Mouse (Mus musculus): ENCODE results near the gene Spen. TPM values are rescaled to one million over a fixed set of nuclear protein-coding genes. Genes with fewer than 3 reads are reported as not detected.

Gene Spen
- polyA plus RNA-seq, 1 experiment from 2014 or later = 19.3 TPM

DNA sequence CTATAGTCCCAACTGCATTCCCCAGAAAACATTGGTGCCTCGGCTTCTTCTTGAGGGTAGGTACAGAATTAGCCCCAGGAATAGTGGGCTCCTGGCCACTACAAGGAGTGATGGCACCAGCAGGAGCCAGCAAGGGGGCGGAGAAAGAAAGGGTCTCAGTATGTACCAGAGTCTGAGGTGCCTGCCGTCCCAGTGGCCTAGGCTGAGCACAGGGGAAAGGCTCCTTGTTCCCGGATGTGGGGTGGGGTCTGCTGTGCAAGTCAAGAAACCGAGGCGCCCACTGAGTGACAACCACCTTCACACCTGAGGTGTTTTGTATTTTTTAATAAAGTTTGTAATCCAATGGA, 70.8 kb downstream of the Spen start:
- no peak overlapping the region for H3K9ac ChIP-seq (ENCODE audit: low read depth, low read length)
- no peak for ATAC-seq (ENCODE audit: low FRiP score, low TSS enrichment)
- no peak overlapping the region for H3K4me3 ChIP-seq (ENCODE audit: low read length)
- 82% methylated on average over 6 of the region's 6 CpGs for WGBS
- H3K27ac ChIP-seq (ENCODE audit: low read depth, low read length) = no peak overlapping the region
- H3K4me1 ChIP-seq (ENCODE audit: control insufficient read depth, insufficient read depth, low read length) = no peaks in the 10 kb centered on the region
- no peaks in the 10 kb centered on the region for H3K27me3 ChIP-seq (ENCODE audit: control insufficient read depth, insufficient read depth, low read length)
- H3K9me3 ChIP-seq (ENCODE audit: control insufficient read depth, low read length) = no peaks in the 10 kb centered on the region
- no peak overlapping the region for H3K4me2 ChIP-seq (replicated peaks; ENCODE audit: low read depth, low read length)
- peaks cover 95% of the 10 kb centered on the region for H3K36me3 ChIP-seq (ENCODE audit: control insufficient read depth, insufficient read depth, low read length)

- Histone ChIP-seq H3K36me3 (ENCODE audit: control insufficient read depth, insufficient read depth, low read length) (peaks cover 94% of the 10 kb centered on the region), H3K9me3 (ENCODE audit: control insufficient read depth, low read length) (no peaks in the 10 kb centered on the region), H3K4me1 (ENCODE audit: control insufficient read depth, insufficient read depth, low read length) (no peaks in the 10 kb centered on the region), H3K4me3 (ENCODE audit: low read length) (no peak overlapping the region), H3K4me2 (replicated peaks; ENCODE audit: low read depth, low read length) (no peak overlapping the region), H3K27me3 (ENCODE audit: control insufficient read depth, insufficient read depth, low read length) (no peaks in the 10 kb centered on the region), H3K27ac (ENCODE audit: low read depth, low read length) (no peak overlapping the region), H3K9ac (ENCODE audit: low read depth, low read length) (no peak overlapping the region)
- 82% methylated on average over 15 of the region's 15 CpGs for WGBS
- ATAC-seq (ENCODE audit: low FRiP score, low TSS enrichment) = no peak
These were observed 71.4 kb downstream of the Spen start for GRCm38 (mm10) chr4:141466844-141467580.

DNA sequence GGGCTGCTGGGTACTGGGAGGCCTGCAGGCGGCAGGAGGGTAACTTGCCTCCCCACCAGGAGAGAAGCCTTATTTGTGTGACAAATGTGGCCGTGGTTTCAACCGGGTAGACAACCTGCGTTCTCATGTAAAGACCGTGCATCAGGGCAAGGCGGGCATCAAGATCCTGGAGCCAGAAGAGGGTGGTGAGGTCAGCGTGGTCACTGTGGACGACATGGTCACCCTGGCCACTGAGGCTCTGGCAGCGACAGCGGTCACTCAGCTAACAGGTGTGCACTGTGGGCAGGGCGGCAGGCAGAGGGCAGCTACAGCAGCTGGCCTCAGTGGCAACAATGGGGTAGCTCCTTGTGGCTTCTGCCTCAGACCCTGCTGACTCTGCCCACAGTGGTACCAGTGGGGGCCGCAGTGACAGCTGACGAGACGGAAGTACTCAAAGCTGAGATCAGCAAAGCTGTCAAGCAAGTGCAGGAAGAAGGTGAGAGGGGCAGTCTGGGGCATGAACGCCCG, 72.1 kb downstream of the Spen start:
- H3K9me3 ChIP-seq (ENCODE audit: control insufficient read depth, low read length) = no peaks in the 10 kb centered on the region
- H3K9ac ChIP-seq (ENCODE audit: low read depth, low read length) = no peak overlapping the region
- no peaks in the 10 kb centered on the region for H3K4me1 ChIP-seq (ENCODE audit: control insufficient read depth, insufficient read depth, low read length)
- H3K27ac ChIP-seq (ENCODE audit: low read depth, low read length) = no peak overlapping the region
- ATAC-seq (ENCODE audit: low FRiP score, low TSS enrichment) = no peak
- no peaks in the 10 kb centered on the region for H3K27me3 ChIP-seq (ENCODE audit: control insufficient read depth, insufficient read depth, low read length)
- H3K36me3 ChIP-seq (ENCODE audit: control insufficient read depth, insufficient read depth, low read length) = peaks cover 90% of the 10 kb centered on the region
- H3K4me3 ChIP-seq (ENCODE audit: low read length) = no peak overlapping the region
- H3K4me2 ChIP-seq (replicated peaks; ENCODE audit: low read depth, low read length) = no peak overlapping the region
- WGBS = 88% methylated on average over 16 of the region's 16 CpGs

GRCm38 (mm10) chr4:141465512-141466288, 72.7 kb downstream of the Spen start:
- no peak overlapping the region for H3K9ac ChIP-seq (ENCODE audit: low read depth, low read length)
- no peaks in the 10 kb centered on the region for H3K4me1 ChIP-seq (ENCODE audit: control insufficient read depth, insufficient read depth, low read length)
- no peaks in the 10 kb centered on the region for H3K27me3 ChIP-seq (ENCODE audit: control insufficient read depth, insufficient read depth, low read length)
- WGBS = 88% methylated on average over 34 of the region's 34 CpGs
- no peak overlapping the region for H3K27ac ChIP-seq (ENCODE audit: low read depth, low read length)
- no peak overlapping the region for H3K4me3 ChIP-seq (ENCODE audit: low read length)
- H3K4me2 ChIP-seq (replicated peaks; ENCODE audit: low read depth, low read length) = no peak overlapping the region
- no peaks in the 10 kb centered on the region for H3K9me3 ChIP-seq (ENCODE audit: control insufficient read depth, low read length)
- no peak for ATAC-seq (ENCODE audit: low FRiP score, low TSS enrichment)
- peaks cover 85% of the 10 kb centered on the region for H3K36me3 ChIP-seq (ENCODE audit: control insufficient read depth, insufficient read depth, low read length)

- H3K9ac ChIP-seq (ENCODE audit: low read depth, low read length) = no peak overlapping the region
- H3K27me3 ChIP-seq (ENCODE audit: control insufficient read depth, insufficient read depth, low read length) = no peaks in the 10 kb centered on the region
- 82% methylated on average over 16 of the region's 16 CpGs for WGBS
- H3K9me3 ChIP-seq (ENCODE audit: control insufficient read depth, low read length) = no peaks in the 10 kb centered on the region
- no peak overlapping the region for H3K4me3 ChIP-seq (ENCODE audit: low read length)
- ATAC-seq (ENCODE audit: low FRiP score, low TSS enrichment) = no peak
- no peak overlapping the region for H3K27ac ChIP-seq (ENCODE audit: low read depth, low read length)
- no peak overlapping the region for H3K4me2 ChIP-seq (replicated peaks; ENCODE audit: low read depth, low read length)
- H3K36me3 ChIP-seq (ENCODE audit: control insufficient read depth, insufficient read depth, low read length) = peaks cover 84% of the 10 kb centered on the region
- no peaks in the 10 kb centered on the region for H3K4me1 ChIP-seq (ENCODE audit: control insufficient read depth, insufficient read depth, low read length)
These were observed 73.7 kb downstream of the Spen start for GRCm38 (mm10) chr4:141464722-141465121.

DNA sequence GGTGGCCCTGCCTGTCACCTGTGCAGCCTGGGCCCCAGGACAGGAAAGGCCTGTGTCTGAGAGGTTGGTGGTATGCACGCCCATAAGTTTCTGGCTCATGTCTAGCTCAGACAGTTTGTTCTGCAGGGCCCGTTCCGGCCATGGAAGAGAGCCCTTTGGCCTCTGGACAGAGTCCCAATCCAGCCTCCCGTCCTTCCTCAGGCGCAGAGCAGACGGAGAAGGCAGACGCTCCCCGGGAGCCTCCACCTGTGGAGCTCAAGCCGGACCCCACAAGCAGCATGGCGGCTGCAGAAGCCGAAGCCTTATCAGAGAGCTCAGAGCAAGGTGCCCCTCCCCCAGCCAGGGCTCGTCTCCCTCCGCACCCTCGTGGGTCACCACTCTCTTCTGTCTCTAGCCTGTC, 74.9 kb downstream of the Spen start:
- H3K27ac ChIP-seq (ENCODE audit: low read depth, low read length) = no peak overlapping the region
- no peak overlapping the region for H3K4me3 ChIP-seq (ENCODE audit: low read length)
- no peaks in the 10 kb centered on the region for H3K27me3 ChIP-seq (ENCODE audit: control insufficient read depth, insufficient read depth, low read length)
- H3K9me3 ChIP-seq (ENCODE audit: control insufficient read depth, low read length) = no peaks in the 10 kb centered on the region
- no peak overlapping the region for H3K9ac ChIP-seq (ENCODE audit: low read depth, low read length)
- no peak overlapping the region for H3K4me2 ChIP-seq (replicated peaks; ENCODE audit: low read depth, low read length)
- H3K36me3 ChIP-seq (ENCODE audit: control insufficient read depth, insufficient read depth, low read length) = peaks cover 75% of the 10 kb centered on the region
- peaks cover 7% of the 10 kb centered on the region for H3K4me1 ChIP-seq (ENCODE audit: control insufficient read depth, insufficient read depth, low read length)
- no peak for ATAC-seq (ENCODE audit: low FRiP score, low TSS enrichment)
- 84% methylated on average over 13 of the region's 14 CpGs for WGBS

GRCm38 (mm10) chr4:141461576-141461975, 76.8 kb downstream of the Spen start:
- Histone ChIP-seq H3K36me3 (ENCODE audit: control insufficient read depth, insufficient read depth, low read length) (peaks cover 58% of the 10 kb centered on the region), H3K4me2 (replicated peaks; ENCODE audit: low read depth, low read length) (no peak overlapping the region), H3K27ac (ENCODE audit: low read depth, low read length) (no peak overlapping the region), H3K4me1 (ENCODE audit: control insufficient read depth, insufficient read depth, low read length) (peaks cover 16% of the 10 kb centered on the region), H3K9me3 (ENCODE audit: control insufficient read depth, low read length) (no peaks in the 10 kb centered on the region), H3K4me3 (ENCODE audit: low read length) (no peak overlapping the region), H3K27me3 (ENCODE audit: control insufficient read depth, insufficient read depth, low read length) (no peaks in the 10 kb centered on the region), H3K9ac (ENCODE audit: low read depth, low read length) (no peak overlapping the region)
- ATAC-seq (ENCODE audit: low FRiP score, low TSS enrichment) = no peak
- 91% methylated on average over 12 of the region's 12 CpGs for WGBS

DNA sequence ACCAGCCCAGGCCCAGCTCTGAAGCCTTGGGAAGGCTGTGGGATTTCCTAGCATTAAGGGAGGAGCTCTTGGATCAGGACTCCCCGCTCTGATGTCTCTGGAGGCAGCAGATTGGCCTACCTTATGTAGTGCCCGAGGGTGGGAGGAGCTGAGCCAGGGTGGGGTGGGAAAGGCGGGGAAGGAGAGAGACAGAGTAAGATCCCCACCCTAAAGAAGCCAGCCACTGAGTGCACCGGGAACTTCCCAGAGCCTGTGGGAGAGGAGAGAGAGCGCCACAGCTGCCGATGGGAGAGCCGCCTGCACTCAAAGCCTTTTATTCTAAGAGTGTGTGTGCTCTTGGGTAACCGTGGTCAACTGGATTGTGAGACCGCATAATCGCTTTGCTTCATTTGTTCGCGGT, 77.3 kb downstream of the Spen start:
- Histone ChIP-seq H3K36me3 (ENCODE audit: control insufficient read depth, insufficient read depth, low read length) (peaks cover 53% of the 10 kb centered on the region), H3K4me2 (replicated peaks; ENCODE audit: low read depth, low read length) (no peak overlapping the region), H3K4me3 (ENCODE audit: low read length) (no peak overlapping the region), H3K9me3 (ENCODE audit: control insufficient read depth, low read length) (no peaks in the 10 kb centered on the region), H3K9ac (ENCODE audit: low read depth, low read length) (no peak overlapping the region), H3K4me1 (ENCODE audit: control insufficient read depth, insufficient read depth, low read length) (peaks cover 16% of the 10 kb centered on the region), H3K27ac (ENCODE audit: low read depth, low read length) (no peak overlapping the region), H3K27me3 (ENCODE audit: control insufficient read depth, insufficient read depth, low read length) (no peaks in the 10 kb centered on the region)
- ATAC-seq (ENCODE audit: low FRiP score, low TSS enrichment) = no peak
- WGBS = 66% methylated on average over 12 of the region's 12 CpGs

DNA sequence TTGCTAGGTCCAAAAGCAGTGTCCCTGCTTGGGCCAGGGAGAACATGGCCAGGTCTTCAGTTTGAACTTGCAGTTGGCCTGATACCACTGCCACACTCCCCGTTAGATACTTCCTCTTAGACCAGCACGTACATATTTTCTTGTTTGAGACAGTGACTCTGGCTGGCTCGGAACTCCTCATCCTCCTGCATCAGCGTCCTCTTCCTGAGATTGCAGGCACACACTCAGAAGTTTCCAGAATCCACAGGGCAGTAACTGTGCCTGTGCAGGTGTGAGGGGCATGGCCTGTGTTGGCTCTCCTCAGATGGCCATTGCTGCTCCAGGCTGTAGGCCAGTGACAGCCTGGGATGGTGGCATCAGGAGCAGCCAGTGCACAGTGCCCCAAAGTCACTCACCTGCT, 77.9 kb downstream of the Spen start:
- Histone ChIP-seq H3K36me3 (ENCODE audit: control insufficient read depth, insufficient read depth, low read length) (peaks cover 47% of the 10 kb centered on the region), H3K27me3 (ENCODE audit: control insufficient read depth, insufficient read depth, low read length) (no peaks in the 10 kb centered on the region), H3K27ac (ENCODE audit: low read depth, low read length) (no peak overlapping the region), H3K4me3 (ENCODE audit: low read length) (no peak overlapping the region), H3K9ac (ENCODE audit: low read depth, low read length) (no peak overlapping the region), H3K4me1 (ENCODE audit: control insufficient read depth, insufficient read depth, low read length) (peaks cover 16% of the 10 kb centered on the region), H3K4me2 (replicated peaks; ENCODE audit: low read depth, low read length) (no peak overlapping the region), H3K9me3 (ENCODE audit: control insufficient read depth, low read length) (no peaks in the 10 kb centered on the region)
- ATAC-seq (ENCODE audit: low FRiP score, low TSS enrichment) = no peak
- 90% methylated on average over 4 of the region's 4 CpGs for WGBS

Data from kidney, embryonic 14.5 days (tissue).